Mouse (Mus musculus) stomach, postnatal 0 days (tissue): ENCODE data around the gene Tbc1d16.

Source experiments
- CTCF ChIP-seq: IDR thresholded peaks from 2 replicates; pipeline ENCODE4 v1.5.1; 2016; ENCODE audit warnings: antibody characterized with exemption, low read depth, mild to moderate bottlenecking, moderate library complexity
- EP300 ChIP-seq: optimal IDR thresholded peaks from 2 replicates; pipeline ENCODE3; 2016; ENCODE audit warnings: antibody characterized with exemption

DNA sequence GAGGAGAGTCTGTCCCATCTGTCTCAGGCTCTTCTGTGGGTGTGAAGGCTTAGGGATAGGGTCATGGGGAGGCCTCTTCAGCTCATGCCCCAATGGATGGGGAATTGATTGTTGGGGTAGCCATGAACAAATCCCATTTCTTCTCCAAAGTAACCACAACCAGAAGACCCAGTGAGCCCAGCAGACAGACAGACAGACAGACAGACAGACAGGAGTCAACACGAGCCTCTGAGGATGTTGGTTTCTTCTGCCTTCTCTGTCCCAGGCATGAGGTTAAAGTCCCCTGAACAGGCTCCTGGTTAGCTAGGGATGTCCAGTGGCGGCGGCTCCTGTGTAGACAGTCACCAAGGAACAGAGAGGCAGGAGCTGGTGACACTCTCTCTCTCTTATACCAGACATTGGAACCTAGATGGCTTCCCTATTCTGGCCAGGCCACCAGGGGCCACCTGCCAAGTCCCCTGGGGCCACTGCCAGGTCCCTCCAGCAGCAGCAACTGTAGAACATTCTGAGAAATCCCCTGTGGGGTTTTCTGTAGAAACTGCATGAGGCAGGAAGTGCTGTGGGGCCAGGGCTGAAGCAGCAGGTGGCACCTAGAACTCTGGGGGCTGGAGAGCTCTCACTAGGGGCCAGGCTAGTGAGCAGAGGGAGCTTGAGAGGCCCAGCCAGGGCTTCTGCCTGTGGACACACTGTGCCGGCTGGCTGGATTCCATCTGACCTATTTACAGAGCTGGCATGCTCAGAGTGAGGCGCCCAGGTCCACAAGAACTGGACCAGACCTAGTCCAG is 94.7 kb downstream of the Tbc1d16 start:
- TF ChIP-seq EP300, result no peak
- 0 out of 2 replicates have a peak, but pooled peaks have one; percentile 6 for TF ChIP-seq CTCF
